Mouse (Mus musculus) bone marrow macrophage, adult 2 months (primary cell): Measurements from ENCODE around the gene Epx.

Source experiments
- CTCF ChIP-seq: IDR thresholded peaks from 2 replicates; pipeline ENCODE4 v1.5.1; 2012; ENCODE audit warnings: low read depth, mild to moderate bottlenecking, low read length, moderate library complexity
- POLR2A ChIP-seq: IDR thresholded peaks from 2 replicates; pipeline ENCODE4 v1.6.1; 2012; ENCODE audit warnings: mild to moderate bottlenecking, low read depth, low read length, borderline replicate concordance

- TF ChIP-seq POLR2A: no peak
- TF ChIP-seq CTCF: no peak
These were observed 6.4 kb upstream of the Epx start for GRCm38 (mm10) chr11:87881714-87882113.
